Mouse (Mus musculus): ENCODE measurements at regions not wholly inside any gene's neighbourhood (a gene's known extent, or its start where the extent isn't known, plus 50 kb on each side); places are given as distances from the start of the nearest gene placed in this dataset.

GRCm38 (mm10) chr1:90502371-90502770 is 100.4 kb upstream of the Cops8 start:
- TF ChIP-seq CTCF (IDR thresholded peaks at IDR 0.05) = no peak
- TF ChIP-seq EP300 (IDR thresholded peaks at IDR 0.05) = no peak
